Mouse (Mus musculus) monocyte, adult 2 months (primary cell): ENCODE results near the gene Mmp24.
"Not testable (repeated sequence)": the region's sequence is repeated elsewhere in the genome, so short reads cannot be mapped to it uniquely, and the experiment has no call there.

Experiments used
- DNase-seq, 2 experiments: peaks; one replicate each; pipeline ENCODE4 v3.0.0; 2022; ENCODE audit warnings: low spot score in 2 of 2, low read depth in 1 of 2

The Mmp24 gene

GRCm38 (mm10) chr2:155774927-155775684, at the start of gene Mmp24:
Gene Mmp24, plus strand, starts transcription at chr2:155775342.
- no peak for DNase-seq

DNA sequence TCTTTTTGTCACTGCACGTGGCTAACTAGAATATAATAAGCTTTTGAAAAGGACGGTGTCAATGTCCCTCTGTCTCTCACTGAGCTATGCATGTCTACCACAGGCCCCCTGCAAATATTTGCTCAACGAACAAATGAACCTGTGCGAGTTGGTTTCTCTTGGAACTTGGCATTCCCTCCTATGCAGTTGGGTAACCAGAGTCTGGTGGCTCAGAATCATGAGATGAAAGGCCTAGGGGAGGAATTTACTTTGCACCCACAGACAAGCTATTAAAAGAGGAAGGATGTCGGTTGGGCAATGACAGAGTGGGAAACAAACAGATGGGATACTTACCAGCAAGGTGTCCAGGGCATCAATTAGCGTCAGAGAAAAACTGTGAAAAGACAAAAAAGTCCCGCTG, 48.8 kb upstream of the Mmp24 start:
- peak in 1 of 2 experiments; percentile 5 for DNase-seq

DNA sequence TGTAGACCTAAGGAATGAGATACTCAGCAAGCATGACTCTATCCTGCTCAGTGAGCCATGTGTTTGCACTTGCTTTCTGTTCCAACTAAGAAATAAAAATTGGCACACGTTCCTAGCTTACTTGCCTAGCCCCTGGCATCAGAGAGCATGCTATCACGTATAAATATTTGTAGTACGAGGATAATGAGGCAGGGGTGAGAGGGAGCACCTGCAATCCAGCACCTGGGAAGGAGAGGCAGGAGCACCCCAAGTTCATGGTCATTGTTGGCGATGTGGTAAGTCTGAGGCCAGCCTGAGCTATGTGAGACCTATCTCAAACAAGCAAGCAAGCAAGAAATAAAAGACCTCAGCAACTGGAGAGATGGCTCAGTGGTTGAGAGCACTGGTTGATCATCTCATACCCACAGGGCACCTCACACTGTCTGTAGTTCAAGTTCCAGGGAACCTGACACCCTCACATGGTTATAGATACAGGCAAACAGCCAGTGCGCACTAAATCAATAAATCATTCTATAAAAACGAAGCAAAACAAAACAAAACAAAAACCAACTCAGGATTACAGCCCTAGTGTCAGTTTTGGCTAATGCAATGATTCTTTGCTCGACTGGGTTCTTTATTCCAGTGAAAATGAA, 47.3 kb upstream of the Mmp24 start:
- no peak for DNase-seq

GRCm38 (mm10) chr2:155728742-155729141, 46.4 kb upstream of the Mmp24 start:
- no peak for DNase-seq

DNA sequence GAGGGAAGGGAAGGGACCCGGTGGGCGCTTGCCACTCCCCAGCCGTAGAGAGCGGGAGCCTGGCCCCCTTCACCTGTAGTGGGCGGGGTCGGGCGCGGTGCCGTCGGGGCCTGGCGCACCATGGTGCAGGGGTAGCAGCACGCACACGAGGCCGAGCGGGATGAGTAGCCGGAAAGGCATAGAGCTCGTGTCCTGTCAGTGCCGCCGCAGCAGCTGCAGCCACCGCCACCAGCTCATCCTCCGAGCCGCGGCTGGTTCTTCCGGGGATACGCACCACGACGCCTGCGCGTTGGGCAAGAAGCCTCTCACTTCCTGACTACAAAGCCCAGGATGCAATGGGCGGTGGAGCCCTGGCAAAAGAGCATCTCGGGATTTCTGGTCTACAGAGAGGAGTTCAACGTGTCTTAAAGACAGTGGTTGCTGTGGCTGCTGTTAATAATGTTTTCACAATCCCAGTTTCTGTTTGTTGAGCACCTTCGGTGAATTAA, 45.9 kb upstream of the Mmp24 start, which contains the start of gene Edem2:
Gene Edem2, minus strand, starts transcription at position 318 of the 488 bp plus-strand sequence.
- DNase-seq = peak; percentile 83 to 87

- no peak for DNase-seq
These were observed 40.1 kb upstream of the Mmp24 start for GRCm38 (mm10) chr2:155735080-155735479.

DNA sequence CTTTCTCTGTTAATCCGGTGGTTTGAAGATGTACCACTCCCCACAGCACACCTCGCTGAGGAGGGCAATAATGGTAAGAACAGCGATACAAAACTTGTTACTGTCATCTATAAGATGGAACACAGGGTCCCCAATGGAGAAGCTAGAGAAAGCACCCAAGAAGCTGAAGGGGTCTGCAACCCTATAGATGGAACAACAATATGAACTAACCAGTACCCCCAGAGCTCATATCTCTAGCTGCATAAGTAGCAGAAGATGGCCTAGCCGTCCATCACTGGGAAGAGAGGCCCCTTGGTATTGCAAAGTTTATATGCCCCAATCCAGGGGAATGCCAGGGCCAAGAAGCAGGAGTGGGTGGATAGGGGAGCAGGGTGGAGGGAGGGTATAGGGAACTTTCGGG, 39.4 kb upstream of the Mmp24 start, which contains the start of gene Gm17581:
Gene Gm17581, minus strand, starts transcription at position 101 of the 400 bp plus-strand sequence.
- not testable (repeated sequence) for DNase-seq

DNA sequence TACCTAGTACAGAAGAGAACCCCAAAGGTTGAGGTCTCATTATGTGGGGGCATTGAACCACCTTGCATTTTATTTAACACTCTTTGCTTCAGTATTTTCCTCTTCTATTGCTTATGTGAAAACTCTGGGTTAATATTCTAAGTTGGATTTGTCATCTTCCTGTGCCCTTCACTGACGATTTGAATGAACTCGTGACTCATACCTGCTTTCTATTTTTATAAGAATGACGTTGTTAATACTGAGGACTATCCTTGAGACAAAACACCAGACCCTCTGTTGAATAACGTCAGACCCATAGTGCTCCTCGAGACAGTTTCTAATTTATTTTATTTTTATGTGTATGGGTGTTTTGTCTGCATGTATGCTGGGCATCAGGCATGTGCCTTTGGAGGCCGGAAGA, 38.2 kb upstream of the Mmp24 start:
- DNase-seq = no peak

- no peak for DNase-seq
These were observed 37.3 kb upstream of the Mmp24 start for GRCm38 (mm10) chr2:155737803-155738202.

GRCm38 (mm10) chr2:155742211-155742610, 32.9 kb upstream of the Mmp24 start:
- no peak for DNase-seq

GRCm38 (mm10) chr2:155742931-155743337, 32.2 kb upstream of the Mmp24 start:
- no peak for DNase-seq

- no peak for DNase-seq
These were observed 31.8 kb upstream of the Mmp24 start for GRCm38 (mm10) chr2:155743351-155743750.

- no peak for DNase-seq
These were observed 29.7 kb upstream of the Mmp24 start for GRCm38 (mm10) chr2:155745487-155745886.

- no peak for DNase-seq
These were observed 25.7 kb upstream of the Mmp24 start for GRCm38 (mm10) chr2:155749394-155749793.

DNA sequence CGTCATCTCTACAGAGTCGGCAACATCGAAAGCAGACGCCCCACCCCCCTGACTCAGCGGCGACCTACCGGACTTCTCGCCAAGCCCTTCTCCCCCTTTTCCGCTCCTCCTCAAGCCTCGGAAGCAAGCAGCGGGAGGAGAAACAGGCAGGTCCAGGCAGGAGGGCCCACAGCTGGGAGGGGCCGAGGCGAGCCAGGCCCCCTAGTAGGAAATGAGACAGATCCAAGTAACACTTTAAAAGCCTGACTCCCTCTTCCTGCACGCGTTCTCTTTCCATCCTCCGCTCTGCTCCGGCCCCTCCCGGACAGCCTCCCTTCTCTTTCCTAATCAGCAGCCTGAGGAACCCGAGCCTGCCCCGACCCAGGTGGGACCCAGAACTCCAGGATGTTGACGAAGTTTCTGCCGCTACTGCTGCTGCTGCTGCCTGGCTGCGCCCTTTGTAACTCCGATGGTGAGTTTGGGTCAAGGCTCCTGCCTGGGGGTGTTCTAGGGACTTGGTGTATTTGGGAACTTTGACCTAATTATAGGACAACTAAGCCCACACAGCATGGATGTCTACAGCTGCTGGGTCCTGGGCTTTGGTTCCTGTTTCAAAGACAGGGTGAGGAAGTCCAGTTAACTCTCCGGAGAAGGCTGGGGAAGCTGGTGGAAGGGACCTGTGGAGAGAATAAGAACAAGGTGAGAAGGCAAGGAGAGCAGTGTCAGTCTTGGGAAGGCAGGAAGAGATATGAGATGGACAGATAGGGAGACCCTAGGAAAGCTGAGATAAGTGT, 23.9 kb upstream of the Mmp24 start, which contains the start of gene Procr:
Gene Procr, plus strand, starts transcription at position 104 of the 773 bp plus-strand sequence.
- DNase-seq = no peak

- DNase-seq = peak; percentile 26 to 44
These were observed 19.4 kb upstream of the Mmp24 start for GRCm38 (mm10) chr2:155755746-155756145.

- DNase-seq = no peak
These were observed 18.1 kb upstream of the Mmp24 start for GRCm38 (mm10) chr2:155756855-155757566.

DNA sequence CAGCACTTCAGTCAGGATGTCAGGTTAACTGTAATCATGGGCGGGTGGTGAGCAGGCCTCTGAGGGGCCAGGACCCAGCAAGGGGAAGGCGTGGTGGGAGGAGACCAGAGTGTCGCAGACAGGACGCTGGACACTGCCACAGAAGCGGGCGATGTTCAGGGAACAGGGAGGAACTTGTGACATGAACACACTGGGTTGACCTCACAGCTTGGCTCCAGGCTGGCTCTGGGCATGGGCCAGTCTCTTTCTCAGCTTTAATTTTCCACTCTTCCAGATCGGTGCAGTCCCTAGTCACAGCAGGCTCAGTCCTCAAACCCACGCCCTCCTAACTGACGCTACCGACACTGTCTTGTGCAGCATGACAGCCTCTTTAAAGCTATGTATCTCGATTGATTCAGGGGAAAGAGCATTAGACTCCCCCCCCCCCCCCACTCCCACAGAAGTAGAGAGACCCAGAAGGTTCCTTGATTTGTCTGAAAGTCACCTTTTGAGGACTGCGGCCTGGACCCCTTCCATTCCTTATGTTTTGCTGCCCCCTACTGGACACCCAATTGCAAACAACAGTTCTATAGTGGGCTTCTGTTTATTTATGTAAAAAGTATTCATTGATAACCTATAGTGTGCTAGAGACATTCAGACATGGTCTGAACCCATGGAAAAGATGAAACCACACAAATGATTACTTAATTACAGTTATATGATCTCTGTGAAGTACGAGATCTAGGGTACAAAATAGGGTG, 10.3 kb upstream of the Mmp24 start:
- peak in 1 of 2 experiments; percentile 35 for DNase-seq

GRCm38 (mm10) chr2:155773664-155774063, 1.5 kb upstream of the Mmp24 start:
- DNase-seq = no peak
